Mouse (Mus musculus): ENCODE measurements around the gene Nfkbib. TPM values are rescaled to one million over a fixed set of nuclear protein-coding genes. Genes with fewer than 3 reads are reported as not detected.
A peak's percentile ranks its signal among the peaks of the same experiment; 100 is the strongest.

The Nfkbib gene
- polyA plus RNA-seq, 1 experiment from 2014 or later: 31.2 TPM

- Histone ChIP-seq H3K9me3 (ENCODE audit: control insufficient read depth, low read length) (no peaks in the 10 kb centered on the region), H3K9ac (ENCODE audit: low read length) (peak overlapping the region; percentile 41; the same call in 1 of the 2 replicates), H3K4me2 (replicated peaks; ENCODE audit: low read depth) (peak overlapping the region; percentile 21), H3K4me3 (ENCODE audit: low read depth, low read length) (no peak overlapping the region), H3K4me1 (replicated peaks; ENCODE audit: control insufficient read depth, insufficient read depth) (peaks cover 16% of the 10 kb centered on the region), H3K36me3 (ENCODE audit: control insufficient read depth, insufficient read depth, low read length) (no peaks in the 10 kb centered on the region), H3K27ac (replicated peaks) (peak overlapping the region; percentile 98), H3K27me3 (ENCODE audit: control insufficient read depth, insufficient read depth, low read length) (no peaks in the 10 kb centered on the region)
- TF ChIP-seq EP300 (optimal IDR thresholded peaks at IDR 0.05) (no peak), CTCF (IDR thresholded peaks at IDR 0.05; ENCODE audit: low read depth) (no peak)
- 12% methylated on average over 10 of the region's 10 CpGs for WGBS
- peak; percentile 75 for ATAC-seq (ENCODE audit: low FRiP score, low TSS enrichment)
- peak; percentile 81 for DNase-seq (ENCODE audit: low spot score)
Measured at GRCm38 (mm10) chr7:28802846-28803588, 35.7 kb upstream of the Nfkbib start.

- H3K4me2 ChIP-seq (replicated peaks; ENCODE audit: low read depth): peak overlapping the region; percentile 21; the same call in 1 of the 2 replicates
- DNase-seq (ENCODE audit: low spot score): peak; percentile 91
- peaks cover 12% of the 10 kb centered on the region for H3K4me1 ChIP-seq (replicated peaks; ENCODE audit: control insufficient read depth, insufficient read depth)
- peak; percentile 84 for ATAC-seq (ENCODE audit: low FRiP score, low TSS enrichment)
- peak overlapping the region; percentile 98 for H3K27ac ChIP-seq (replicated peaks)
- no peaks in the 10 kb centered on the region for H3K27me3 ChIP-seq (ENCODE audit: control insufficient read depth, insufficient read depth, low read length)
- H3K9me3 ChIP-seq (ENCODE audit: control insufficient read depth, low read length): no peaks in the 10 kb centered on the region
- WGBS: 14% methylated on average over 10 of the region's 10 CpGs
- peak; percentile 62 for TF ChIP-seq CTCF (IDR thresholded peaks at IDR 0.05; ENCODE audit: low read depth)
- TF ChIP-seq EP300 (optimal IDR thresholded peaks at IDR 0.05): peak; percentile 67
- no peaks in the 10 kb centered on the region for H3K36me3 ChIP-seq (ENCODE audit: control insufficient read depth, insufficient read depth, low read length)
- no peak overlapping the region for H3K9ac ChIP-seq (ENCODE audit: low read length)
- H3K4me3 ChIP-seq (ENCODE audit: low read depth, low read length): no peak overlapping the region
Measured at GRCm38 (mm10) chr7:28801901-28802670, 34.8 kb upstream of the Nfkbib start.

GRCm38 (mm10) chr7:28801451-28801850, 34.1 kb upstream of the Nfkbib start:
- Histone ChIP-seq H3K36me3 (ENCODE audit: control insufficient read depth, insufficient read depth, low read length) (no peaks in the 10 kb centered on the region), H3K4me2 (replicated peaks; ENCODE audit: low read depth) (no peak overlapping the region), H3K27ac (replicated peaks) (peak overlapping the region; percentile 98), H3K27me3 (ENCODE audit: control insufficient read depth, insufficient read depth, low read length) (no peaks in the 10 kb centered on the region), H3K9me3 (ENCODE audit: control insufficient read depth, low read length) (no peaks in the 10 kb centered on the region), H3K4me3 (ENCODE audit: low read depth, low read length) (no peak overlapping the region), H3K4me1 (replicated peaks; ENCODE audit: control insufficient read depth, insufficient read depth) (peaks cover 12% of the 10 kb centered on the region), H3K9ac (ENCODE audit: low read length) (no peak overlapping the region)
- 37% methylated on average over 3 of the region's 3 CpGs for WGBS
- ATAC-seq (ENCODE audit: low FRiP score, low TSS enrichment) (no peak), DNase-seq (ENCODE audit: low spot score) (no peak)
- TF ChIP-seq CTCF (IDR thresholded peaks at IDR 0.05; ENCODE audit: low read depth): no peak
- no peak for TF ChIP-seq EP300 (optimal IDR thresholded peaks at IDR 0.05)

GRCm38 (mm10) chr7:28799994-28800393, 32.7 kb upstream of the Nfkbib start:
- DNase-seq (ENCODE audit: low spot score) (no peak), ATAC-seq (ENCODE audit: low FRiP score, low TSS enrichment) (no peak)
- Histone ChIP-seq H3K9ac (ENCODE audit: low read length) (no peak overlapping the region), H3K4me2 (replicated peaks; ENCODE audit: low read depth) (no peak overlapping the region), H3K4me1 (replicated peaks; ENCODE audit: control insufficient read depth, insufficient read depth) (peaks cover 12% of the 10 kb centered on the region), H3K9me3 (ENCODE audit: control insufficient read depth, low read length) (no peaks in the 10 kb centered on the region), H3K4me3 (ENCODE audit: low read depth, low read length) (no peak overlapping the region), H3K36me3 (ENCODE audit: control insufficient read depth, insufficient read depth, low read length) (no peaks in the 10 kb centered on the region), H3K27ac (replicated peaks) (no peak overlapping the region), H3K27me3 (ENCODE audit: control insufficient read depth, insufficient read depth, low read length) (no peaks in the 10 kb centered on the region)
- no peak for TF ChIP-seq CTCF (IDR thresholded peaks at IDR 0.05; ENCODE audit: low read depth)
- no peak for TF ChIP-seq EP300 (optimal IDR thresholded peaks at IDR 0.05)
- WGBS: 94% methylated on average over 9 of the region's 9 CpGs

GRCm38 (mm10) chr7:28796562-28796975, 29.3 kb upstream of the Nfkbib start:
- ATAC-seq (ENCODE audit: low FRiP score, low TSS enrichment) (peak; percentile 83), DNase-seq (ENCODE audit: low spot score) (peak; percentile 89)
- H3K9me3 ChIP-seq (ENCODE audit: control insufficient read depth, low read length): no peaks in the 10 kb centered on the region
- peak overlapping the region; percentile 45 for H3K4me2 ChIP-seq (replicated peaks; ENCODE audit: low read depth)
- peak overlapping the region; percentile 69 for H3K27ac ChIP-seq (replicated peaks)
- no peaks in the 10 kb centered on the region for H3K4me1 ChIP-seq (replicated peaks; ENCODE audit: control insufficient read depth, insufficient read depth)
- TF ChIP-seq CTCF (IDR thresholded peaks at IDR 0.05; ENCODE audit: low read depth) (peak; percentile 99), EP300 (optimal IDR thresholded peaks at IDR 0.05) (no peak)
- H3K36me3 ChIP-seq (ENCODE audit: control insufficient read depth, insufficient read depth, low read length): no peaks in the 10 kb centered on the region
- WGBS: 16% methylated on average over 32 of the region's 32 CpGs
- no peaks in the 10 kb centered on the region for H3K27me3 ChIP-seq (ENCODE audit: control insufficient read depth, insufficient read depth, low read length)
- peak overlapping the region; percentile 59 for H3K9ac ChIP-seq (ENCODE audit: low read length)
- H3K4me3 ChIP-seq (ENCODE audit: low read depth, low read length): peak overlapping the region; percentile 6; the same call in 1 of the 2 replicates

Data from stomach, postnatal 0 days (tissue).